ENCODE assay signal across 8 mouse cellular contexts in the genomic region with DNA sequence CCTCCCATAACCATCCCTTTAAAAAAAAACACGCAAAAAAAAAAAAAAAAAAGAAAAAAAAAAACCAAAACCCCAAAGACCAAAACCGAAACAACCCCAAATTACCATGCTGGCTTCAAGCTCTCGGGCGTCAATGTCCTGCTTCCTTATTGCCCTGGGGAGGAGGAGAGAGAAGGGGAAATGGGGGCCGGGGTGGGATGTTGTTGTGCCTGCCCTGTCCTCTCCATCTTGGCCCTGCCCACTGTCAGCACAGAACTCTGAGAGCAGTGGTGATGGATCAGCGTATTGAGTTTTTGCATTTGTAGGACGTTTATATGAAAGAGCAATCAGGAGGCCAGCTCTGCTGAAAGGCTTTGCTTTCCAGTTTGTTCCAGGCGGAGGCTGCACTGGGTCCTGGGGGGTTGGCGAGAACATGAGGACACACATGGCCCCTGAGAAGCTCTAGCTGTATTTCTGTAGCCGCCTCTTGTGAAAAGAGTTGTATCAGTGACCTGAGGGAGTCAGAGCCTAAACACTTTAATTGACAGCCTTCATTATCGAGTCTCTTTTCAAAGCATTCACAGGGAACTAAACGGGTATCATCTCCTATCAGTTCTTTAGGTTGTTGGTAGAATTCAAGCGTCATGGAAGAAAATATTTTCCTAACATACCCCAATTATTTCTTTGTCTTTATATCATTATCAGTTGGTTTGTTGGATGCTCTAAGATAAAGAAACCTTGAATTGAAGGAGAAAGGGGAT. TPM values are rescaled to one million over a fixed set of nuclear protein-coding genes. Genes with fewer than 3 reads are reported as not detected.
A peak's percentile ranks its signal among the peaks of the same experiment; 100 is the strongest.
DNase-seq lines count a peak whose midpoint lies in the region; ATAC-seq and TF ChIP-seq lines count a peak whose summit lies in the region.

No protein-coding gene starts in this region.

- H3K9ac ChIP-seq in ES-E14 (ENCODE audit: insufficient read depth, low read depth, low read length, poor library complexity, severe bottlenecking), result no peak overlapping the region; the same call in 1 of the 2 replicates
- peak overlapping the region; percentile 6; the same call in 1 of the 2 replicates for H3K9ac ChIP-seq in forebrain, postnatal 0 days

- peak overlapping the region; percentile 60 for H3K27ac ChIP-seq in ES-E14 (ENCODE audit: insufficient read depth, low read depth, low read length, poor library complexity, severe bottlenecking)
- peak overlapping the region; percentile 36; the same call in 1 of the 2 replicates for H3K27ac ChIP-seq in forebrain, postnatal 0 days (ENCODE audit: low read depth, low read length)
- peak overlapping the region; percentile 71 for H3K27ac ChIP-seq in limb, embryonic 10.5 days
- peak overlapping the region; percentile 80 for H3K27ac ChIP-seq in midbrain, embryonic 10.5 days (replicated peaks)

- TF ChIP-seq CTCF in forebrain, postnatal 0 days (IDR thresholded peaks at IDR 0.05; ENCODE audit: low read depth), result no peak

- DNase-seq in B cell, adult 2 months, result peak; percentile 31 to 37
- no peak for DNase-seq in ES-E14 (ENCODE audit: low read depth, low spot score)
- no peak for DNase-seq in forebrain, postnatal 0 days
- DNase-seq in limb, embryonic 10.5 days (ENCODE audit: low spot score), result peak; percentile 41
- peak; percentile 24 for DNase-seq in midbrain, embryonic 10.5 days (ENCODE audit: low spot score)
- no peak for DNase-seq in layer of hippocampus, adult 18-20 months (ENCODE audit: low spot score in 2 of 2)
- DNase-seq in cerebellum, postnatal 4 days (ENCODE audit: low spot score in 2 of 2), result no peak
- DNase-seq in spleen, postnatal 4 days (ENCODE audit: low spot score in 2 of 2), result no peak

- H3K4me1 ChIP-seq in ES-E14 (ENCODE audit: control insufficient read depth in 2 of 2, insufficient read depth in 2 of 2, low read length in 2 of 2, poor library complexity in 1 of 2), result peaks cover 23 to 26% of the 10 kb centered on the region in 2 experiments
- peaks cover 9% of the 10 kb centered on the region; the same call in 1 of the 2 replicates for H3K4me1 ChIP-seq in forebrain, postnatal 0 days (ENCODE audit: insufficient read depth)
- H3K4me1 ChIP-seq in limb, embryonic 10.5 days, result peaks cover 49% of the 10 kb centered on the region
- H3K4me1 ChIP-seq in midbrain, embryonic 10.5 days, result peaks cover 42% of the 10 kb centered on the region

- peaks cover 6% of the 10 kb centered on the region; the same call in 1 of the 2 replicates for H3K36me3 ChIP-seq in ES-E14 (ENCODE audit: control insufficient read depth, insufficient read depth, low read length, poor library complexity, severe bottlenecking)
- no peaks in the 10 kb centered on the region for H3K36me3 ChIP-seq in forebrain, postnatal 0 days (ENCODE audit: insufficient read depth)
- no peaks in the 10 kb centered on the region for H3K36me3 ChIP-seq in limb, embryonic 10.5 days
- peaks cover 5% of the 10 kb centered on the region; the same call in 1 of the 2 replicates for H3K36me3 ChIP-seq in midbrain, embryonic 10.5 days

- H3K9me3 ChIP-seq in ES-E14 (ENCODE audit: control insufficient read depth, insufficient read depth, low read depth, low read length), result no peaks in the 10 kb centered on the region
- no peaks in the 10 kb centered on the region for H3K9me3 ChIP-seq in forebrain, postnatal 0 days (ENCODE audit: low read length)
- no peaks in the 10 kb centered on the region for H3K9me3 ChIP-seq in limb, embryonic 10.5 days (replicated peaks)
- H3K9me3 ChIP-seq in midbrain, embryonic 10.5 days (replicated peaks), result no peaks in the 10 kb centered on the region

- H3K27me3 ChIP-seq in forebrain, postnatal 0 days (ENCODE audit: insufficient read depth, low read length), result no peaks in the 10 kb centered on the region
- no peaks in the 10 kb centered on the region for H3K27me3 ChIP-seq in limb, embryonic 10.5 days (ENCODE audit: low read depth, poor library complexity, severe bottlenecking)
- no peaks in the 10 kb centered on the region for H3K27me3 ChIP-seq in midbrain, embryonic 10.5 days (ENCODE audit: low read depth, poor library complexity, severe bottlenecking)

- peak overlapping the region; percentile 26 for H3K4me2 ChIP-seq in forebrain, postnatal 0 days (ENCODE audit: low read depth)

- 19% methylated on average over 13 of the region's 13 CpGs for WGBS in forebrain, postnatal 0 days
- 5% methylated on average over 13 of the region's 13 CpGs for WGBS in limb, embryonic 10.5 days
- 17% methylated on average over 13 of the region's 13 CpGs for WGBS in midbrain, embryonic 10.5 days

- peak overlapping the region; percentile 15 to 23; a peak in 3 of 4 replicates for H3K4me3 ChIP-seq in ES-E14 (ENCODE audit: insufficient read depth in 1 of 2, low read depth in 1 of 2, low read length in 2 of 2, poor library complexity in 1 of 2, severe bottlenecking in 1 of 2)
- H3K4me3 ChIP-seq in forebrain, postnatal 0 days (ENCODE audit: low read depth, low read length), result no peak overlapping the region
- H3K4me3 ChIP-seq in limb, embryonic 10.5 days, result peak overlapping the region; percentile 36
- peak overlapping the region; percentile 36 for H3K4me3 ChIP-seq in midbrain, embryonic 10.5 days

- no peak for ATAC-seq in forebrain, postnatal 0 days

- in situ Hi-C loops in ES-E14 (cut with MboI; ENCODE audit: low sequenced_read_pairs in 2 of 2, unreplicated experiment in 2 of 2), result no loop called here

TF ChIP-seq in ES-E14, 5 proteins besides CTCF, POLR2A, EP300 and RAD21:
- no peak for TF ChIP-seq CHD2 (IDR thresholded peaks at IDR 0.05; ENCODE audit: low read depth, low read length)
- TF ChIP-seq ZC3H11A (IDR thresholded peaks at IDR 0.05; ENCODE audit: borderline replicate concordance, low read depth, low read length), result no peak
- no peak for TF ChIP-seq ZNF384 (IDR thresholded peaks at IDR 0.05; ENCODE audit: low read depth, low read length)
- no peak for TF ChIP-seq HCFC1 (IDR thresholded peaks at IDR 0.05; ENCODE audit: borderline replicate concordance, insufficient read depth, low read length)
- TF ChIP-seq MAFK (IDR thresholded peaks at IDR 0.05; ENCODE audit: insufficient read depth, low read depth, low read length), result no peak

RNA-seq across cellular contexts. Expression of gene Ncoa3, which starts 38.0 kb away (rescaled TPM):
- 73.6 and 83.4 TPM in 2 replicates for total RNA-seq in ES-E14 (2012; rRNA removed)
- 19.8 and 24.1 TPM in 2 replicates for total RNA-seq in forebrain, postnatal 0 days (2014; rRNA removed)
- 6.6 and 9.8 TPM in 2 replicates for polyA plus RNA-seq in forebrain, postnatal 0 days (2015; fragmentation: Nextera tagmentation; extraction: Ambion mirVana)
- 15.5 and 15.7 TPM in 2 replicates for polyA plus RNA-seq in limb, embryonic 10.5 days (2016; fragmentation: Nextera tagmentation; extraction: Ambion mirVana)
- polyA plus RNA-seq in midbrain, embryonic 10.5 days (2016; fragmentation: Nextera tagmentation; extraction: Ambion mirVana), result 15.2 and 15.9 TPM in 2 replicates
- total RNA-seq in layer of hippocampus, adult 18-20 months (2021), result 10 to 100 TPM; 30.0 to 33.8 TPM

Comparison
In these comparisons a context has a peak if more than half of its experiments do, and no peak if none do; other contexts are left out.
1. DNase-seq: peak in B cell, adult 2 months (2 of 2), limb, embryonic 10.5 days (single experiment) and midbrain, embryonic 10.5 days (single experiment); none in ES-E14 (single experiment), forebrain, postnatal 0 days (single experiment), layer of hippocampus, adult 18-20 months (0 of 2), cerebellum, postnatal 4 days (0 of 2) and spleen, postnatal 4 days (0 of 2).
2. Peak in every context shown above with its lines, with median percentiles within 50 percentile points of each other: H3K27ac ChIP-seq.